Mouse (Mus musculus) liver, postnatal 0 days (tissue): ENCODE data around the gene Ggn.

Source experiments
- CTCF ChIP-seq: sonication (generic); IDR thresholded peaks from 2 replicates; pipeline ENCODE4 v1.5.1; 2016; ENCODE audit warnings: antibody characterized with exemption, low read depth
- EP300 ChIP-seq: IDR thresholded peaks from 2 replicates; pipeline ENCODE4 v1.6.1; 2016; ENCODE audit warnings: antibody characterized with exemption, low read depth, mild to moderate bottlenecking

- TF ChIP-seq CTCF (no peak), EP300 (no peak)
Observed at GRCm38 (mm10) chr7:29168121-29168695, 1.8 kb upstream of the Ggn start.
